ENCODE assay signal across 14 mouse cellular contexts in genomic region chr19:53032647-53033046, GRCm38 (mm10). TPM values are rescaled to one million over a fixed set of nuclear protein-coding genes. Genes with fewer than 3 reads are reported as not detected.
A peak's percentile ranks its signal among the peaks of the same experiment; 100 is the strongest.
DNase-seq lines count a peak whose midpoint lies in the region; ATAC-seq lines count a peak whose summit lies in the region.
"Had no signal": no experiment of that assay in that cellular context is flagged by ENCODE, and none has a peak within 500 bp of the region (broad histone marks: within the 10 kb centered on the region; RNA-seq: fewer than 3 reads in every experiment).

No protein-coding gene starts in this region.

- DNase-seq in heart, adult 11 months = peak; percentile 46
- DNase-seq in heart, postnatal 14 days = no peak
- DNase-seq in kidney, adult 8-10 months = peak; percentile 69 to 86
- DNase-seq in kidney, postnatal 4 days = no peak
- DNase-seq in kidney, postnatal 25 days = peak; percentile 52 to 75
- DNase-seq in forebrain, embryonic 11.5 days (ENCODE audit: low spot score) = no peak
- DNase-seq in left cerebral cortex, postnatal 25 days (ENCODE audit: low spot score in 2 of 2) = no peak
- DNase-seq: cerebellum, adult 9-11 months; heart, adult 18-20 months; lung, postnatal 4 days had no signal

- no peaks in the 10 kb centered on the region; the same call in 1 of the 2 replicates for H3K36me3 ChIP-seq in forebrain, embryonic 11.5 days (ENCODE audit: control insufficient read depth, insufficient read depth, low read length)

- H3K4me1 ChIP-seq in forebrain, embryonic 11.5 days (replicated peaks; ENCODE audit: control insufficient read depth, insufficient read depth, low read length) = peaks cover 4% of the 10 kb centered on the region; the same call in 1 of the 2 replicates

- peak; percentile 6 for ATAC-seq in megakaryocyte progenitor cell, adult 5-6 weeks (replicated peaks; ENCODE audit: poor library complexity)
- no peak for ATAC-seq in forebrain, embryonic 11.5 days (replicated peaks; ENCODE audit: low FRiP score)
- ATAC-seq: hindbrain, embryonic 16.5 days had no signal

- no peak overlapping the region for H3K4me3 ChIP-seq in forebrain, embryonic 11.5 days (ENCODE audit: low read depth, low read length)
- H3K4me3 ChIP-seq: neural tube, embryonic 12.5 days had no signal

- 88% methylated on average over 3 of the region's 3 CpGs for WGBS in forebrain, embryonic 11.5 days

- intact Hi-C loops in heart, postnatal 14 days (cut with DNase I) = no loop called here
- intact Hi-C loops in left cerebral cortex, postnatal 25 days (cut with DNase I) = no loop called here

- no peak overlapping the region for H3K27ac ChIP-seq in forebrain, embryonic 11.5 days (ENCODE audit: low read depth, low read length)
- H3K27ac ChIP-seq: neural tube, embryonic 12.5 days had no signal

- H3K27me3 ChIP-seq in forebrain, embryonic 11.5 days (ENCODE audit: control insufficient read depth, insufficient read depth, low read length) = no peaks in the 10 kb centered on the region
- H3K27me3 ChIP-seq: CH12.LX; neural tube, embryonic 12.5 days had no signal

- H3K4me2 ChIP-seq in forebrain, embryonic 11.5 days (ENCODE audit: low read depth, low read length, severe bottlenecking) = no peak overlapping the region
- H3K4me2 ChIP-seq: neural tube, embryonic 12.5 days had no signal

- no peak overlapping the region for H3K9ac ChIP-seq in forebrain, embryonic 11.5 days (ENCODE audit: low read length)
- H3K9ac ChIP-seq: neural tube, embryonic 12.5 days had no signal

- no peaks in the 10 kb centered on the region for H3K9me3 ChIP-seq in forebrain, embryonic 11.5 days (ENCODE audit: control insufficient read depth, low read length)
- H3K9me3 ChIP-seq: neural tube, embryonic 12.5 days had no signal

RNA-seq across cellular contexts. Expression of gene Xpnpep1, which starts 7.4 kb away (rescaled TPM):
- total RNA-seq in heart, postnatal 14 days (2021) = 100 to 1,000 TPM in 1 of 2 experiments, 10 to 100 TPM in 1; 93.8 to 105 TPM
- total RNA-seq in megakaryocyte progenitor cell, adult 5-6 weeks (2015) = 55.6 and 57.3 TPM in 2 replicates
- total RNA-seq in megakaryocyte progenitor cell, adult 5-6 weeks (2017) = 46.9 and 62.8 TPM in 2 replicates
- 150 and 168 TPM in 2 replicates for polyA plus RNA-seq in forebrain, embryonic 11.5 days (2014; fragmentation: Nextera tagmentation; extraction: Ambion mirVana)
- 10 to 100 TPM; 75.4 TPM for total RNA-seq in left cerebral cortex, postnatal 25 days (2021)

Comparison
In these comparisons a context has a peak if more than half of its experiments do, and no peak if none do; other contexts are left out.
1. DNase-seq: peak in heart, adult 11 months (single experiment), kidney, adult 8-10 months (2 of 2) and kidney, postnatal 25 days (2 of 2); none in heart, postnatal 14 days (0 of 2), kidney, postnatal 4 days (0 of 2), forebrain, embryonic 11.5 days (single experiment) and left cerebral cortex, postnatal 25 days (0 of 2).